Comparison of ENCODE assay signal across 8 mouse cellular contexts in the genomic region with DNA sequence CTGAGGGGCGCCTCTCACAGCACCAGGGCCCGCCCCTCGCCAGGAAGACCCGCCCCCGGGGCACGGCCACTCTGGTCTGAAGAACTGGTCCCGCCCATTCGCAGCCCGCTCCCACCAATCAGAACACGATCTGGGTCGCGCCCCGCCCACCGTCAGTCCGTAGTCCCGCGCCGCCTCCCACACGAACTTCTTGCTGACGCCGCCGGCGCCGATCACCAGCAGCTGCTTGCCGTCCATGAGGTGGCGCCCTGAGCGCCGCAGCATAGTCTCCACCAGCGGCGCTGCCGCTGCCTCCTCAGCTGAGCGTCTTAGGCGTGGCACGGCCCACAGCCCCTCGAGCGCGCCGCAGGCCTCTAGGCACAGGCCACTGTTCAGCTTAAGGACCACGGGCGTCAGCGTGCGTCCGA. TPM values are rescaled to one million over a fixed set of nuclear protein-coding genes. Genes with fewer than 3 reads are reported as not detected.
DNase-seq lines count a peak whose midpoint lies in the region; ATAC-seq lines count a peak whose summit lies in the region.

No protein-coding gene starts in this region.

- under 1% methylated on average over 43 of the region's 43 CpGs for WGBS in hindbrain, embryonic 16.5 days
- under 1% methylated on average over 40 of the region's 43 CpGs for WGBS in macrophage (ENCODE audit: missing documents)

- no peaks in the 10 kb centered on the region for H3K79me2 ChIP-seq in macrophage (ENCODE audit: inconsistent target)

- H3K27ac ChIP-seq in hindbrain, embryonic 16.5 days (ENCODE audit: low read depth, low read length) = peak overlapping the region; percentile 94
- no peak overlapping the region for H3K27ac ChIP-seq in macrophage

- peak overlapping the region; percentile 89 for H3K9ac ChIP-seq in hindbrain, embryonic 16.5 days (ENCODE audit: low read depth, low read length)

- H3K9me3 ChIP-seq in hindbrain, embryonic 16.5 days (ENCODE audit: control insufficient read depth, low read length) = no peaks in the 10 kb centered on the region

- peak overlapping the region; percentile 94 for H3K4me2 ChIP-seq in hindbrain, embryonic 16.5 days (ENCODE audit: low read length)

- H3K27me3 ChIP-seq in hindbrain, embryonic 16.5 days (replicated peaks; ENCODE audit: control insufficient read depth, insufficient read depth, low read length) = no peaks in the 10 kb centered on the region

- H3K36me3 ChIP-seq in hindbrain, embryonic 16.5 days (ENCODE audit: control insufficient read depth, insufficient read depth, low read length) = no peaks in the 10 kb centered on the region
- H3K36me3 ChIP-seq in macrophage (ENCODE audit: inconsistent target) = no peaks in the 10 kb centered on the region

- peaks cover 5% of the 10 kb centered on the region for H3K4me1 ChIP-seq in hindbrain, embryonic 16.5 days (ENCODE audit: control insufficient read depth, insufficient read depth, low read depth, low read length)

- H3K4me3 ChIP-seq in hindbrain, embryonic 16.5 days (ENCODE audit: low read length) = peak overlapping the region; percentile 53
- H3K4me3 ChIP-seq in macrophage (ENCODE audit: inconsistent target) = peak overlapping the region; percentile 21; the same call in 1 of the 2 replicates

- DNase-seq in T-cell, adult 2 months (ENCODE audit: low spot score) = peak; percentile 99
- DNase-seq in cerebellum, postnatal 36 days = peak; percentile 99 to 100
- DNase-seq in gastrocnemius, adult 18-20 months (ENCODE audit: low spot score) = peak; percentile 100
- peak; percentile 100 for DNase-seq in left cerebral cortex, adult 18-20 months (ENCODE audit: low spot score in 2 of 2)
- DNase-seq in right cerebral cortex, adult 18-20 months = peak; percentile 100
- peak; percentile 98 for DNase-seq in urinary bladder, postnatal 10 days (ENCODE audit: low spot score)

- peak; percentile 95 for ATAC-seq in hindbrain, embryonic 16.5 days

RNA-seq across cellular contexts. Expression of gene Carns1, which starts 5.9 kb away (rescaled TPM):
- 10 to 100 TPM; 21.8 to 30.3 TPM for total RNA-seq in gastrocnemius, adult 18-20 months (2021)
- polyA plus RNA-seq in hindbrain, embryonic 16.5 days (2015; fragmentation: Nextera tagmentation; extraction: Ambion mirVana) = 6.5 and 7.9 TPM in 2 replicates
- total RNA-seq in left cerebral cortex, adult 18-20 months (2021) = 1 to 10 TPM; 5.1 to 9.2 TPM
- total RNA-seq in macrophage (2018; cell fraction: chromatin; rRNA removed) = 1 to 10 TPM in 3 of 26 experiments, under 1 TPM in 9, not detected in 14; 0.23 to 1.6 (median 0.42) TPM
- total RNA-seq in macrophage (2018; cell fraction: cytosol; rRNA removed) = 1 to 10 TPM in 1 of 26 experiments, under 1 TPM in 25; 0.20 to 1.1 (median 0.51) TPM
- total RNA-seq in macrophage (2018; cell fraction: nucleus; rRNA removed) = 1 to 10 TPM in 4 of 26 experiments, under 1 TPM in 17, not detected in 5; 0.16 to 1.6 (median 0.65) TPM
- polyA plus RNA-seq in macrophage (2018) = 0.62 to 1.00 TPM (median 0.77 TPM) in 3 replicates

RNA-seq across cellular contexts. Expression of gene Rps6kb2, which starts 6.2 kb away (rescaled TPM):
- total RNA-seq in gastrocnemius, adult 18-20 months (2021) = 10 to 100 TPM; 24.8 to 25.9 TPM
- polyA plus RNA-seq in hindbrain, embryonic 16.5 days (2015; fragmentation: Nextera tagmentation; extraction: Ambion mirVana) = 54.1 and 57.0 TPM in 2 replicates
- total RNA-seq in left cerebral cortex, adult 18-20 months (2021) = 10 to 100 TPM; 32.5 to 34.5 TPM
- 100 to 1,000 TPM in 1 of 26 experiments, 10 to 100 TPM in 25; 26.9 to 105 (median 65.9) TPM for total RNA-seq in macrophage (2018; cell fraction: chromatin; rRNA removed)
- total RNA-seq in macrophage (2018; cell fraction: cytosol; rRNA removed) = 10 to 100 TPM; 16.9 to 28.7 (median 23.1) TPM
- total RNA-seq in macrophage (2018; cell fraction: nucleus; rRNA removed) = 10 to 100 TPM; 23.8 to 76.7 (median 43.6) TPM
- 13.6 to 29.6 TPM (median 18.4 TPM) in 3 replicates for polyA plus RNA-seq in macrophage (2018)

RNA-seq across cellular contexts. Expression of gene Ptprcap, which starts 16.0 kb away (rescaled TPM):
- total RNA-seq in gastrocnemius, adult 18-20 months (2021) = not detected
- 0.41 and 0.63 TPM in 2 replicates for polyA plus RNA-seq in hindbrain, embryonic 16.5 days (2015; fragmentation: Nextera tagmentation; extraction: Ambion mirVana)
- 1 to 10 TPM; 1.3 to 2.3 TPM for total RNA-seq in left cerebral cortex, adult 18-20 months (2021)
- total RNA-seq in macrophage (2018; cell fraction: chromatin; rRNA removed) = 10 to 100 TPM in 4 of 26 experiments, 1 to 10 TPM in 21, not detected in 1; 1.6 to 14.3 (median 6.8) TPM
- total RNA-seq in macrophage (2018; cell fraction: cytosol; rRNA removed) = 10 to 100 TPM in 1 of 26 experiments, 1 to 10 TPM in 25; 1.7 to 15.8 (median 4.2) TPM
- total RNA-seq in macrophage (2018; cell fraction: nucleus; rRNA removed) = 1 to 10 TPM in 23 of 26 experiments, not detected in 3; 1.2 to 8.8 (median 3.4) TPM
- polyA plus RNA-seq in macrophage (2018) = 0.28 to 0.53 TPM (median 0.41 TPM) in 3 replicates

RNA-seq across cellular contexts. Expression of gene Coro1b, which starts 21.0 kb away (rescaled TPM):
- total RNA-seq in gastrocnemius, adult 18-20 months (2021) = 10 to 100 TPM; 11.9 to 13.4 TPM
- 116 and 122 TPM in 2 replicates for polyA plus RNA-seq in hindbrain, embryonic 16.5 days (2015; fragmentation: Nextera tagmentation; extraction: Ambion mirVana)
- 10 to 100 TPM; 77.9 to 81.3 TPM for total RNA-seq in left cerebral cortex, adult 18-20 months (2021)
- 100 to 1,000 TPM; 114 to 682 (median 437) TPM for total RNA-seq in macrophage (2018; cell fraction: chromatin; rRNA removed)
- total RNA-seq in macrophage (2018; cell fraction: cytosol; rRNA removed) = 100 to 1,000 TPM; 201 to 317 (median 267) TPM
- total RNA-seq in macrophage (2018; cell fraction: nucleus; rRNA removed) = 100 to 1,000 TPM; 129 to 367 (median 245) TPM
- polyA plus RNA-seq in macrophage (2018) = 252 to 368 TPM (median 357 TPM) in 3 replicates

RNA-seq across cellular contexts. Expression of gene Tbc1d10c, which starts 21.7 kb away (rescaled TPM):
- 1 to 10 TPM; 5.5 to 5.9 TPM for total RNA-seq in gastrocnemius, adult 18-20 months (2021)
- 0.54 and 1.1 TPM in 2 replicates for polyA plus RNA-seq in hindbrain, embryonic 16.5 days (2015; fragmentation: Nextera tagmentation; extraction: Ambion mirVana)
- total RNA-seq in left cerebral cortex, adult 18-20 months (2021) = 1 to 10 TPM; 1.0 to 1.1 TPM
- 1 to 10 TPM in 17 of 26 experiments, under 1 TPM in 8, not detected in 1; 0.29 to 2.9 (median 1.2) TPM for total RNA-seq in macrophage (2018; cell fraction: chromatin; rRNA removed)
- total RNA-seq in macrophage (2018; cell fraction: cytosol; rRNA removed) = under 1 TPM in 20 of 26 experiments, not detected in 6; 0.09 to 0.78 (median 0.29) TPM
- total RNA-seq in macrophage (2018; cell fraction: nucleus; rRNA removed) = 1 to 10 TPM in 11 of 26 experiments, under 1 TPM in 13, not detected in 2; 0.29 to 2.9 (median 0.95) TPM
- 0.25 to 0.60 TPM (median 0.41 TPM) in 3 replicates for polyA plus RNA-seq in macrophage (2018)
